In genomic region chr11:120519738-120520137, GRCm38 (mm10) we compare ENCODE assay signal across 8 mouse cellular contexts. TPM values are rescaled to one million over a fixed set of nuclear protein-coding genes. Genes with fewer than 3 reads are reported as not detected.
DNase-seq lines count a peak whose midpoint lies in the region; ATAC-seq and TF ChIP-seq lines count a peak whose summit lies in the region.

No protein-coding gene starts in this region.

- H3K27me3 ChIP-seq in hindbrain, embryonic 10.5 days (ENCODE audit: insufficient read depth, poor library complexity, severe bottlenecking) = peaks cover 5% of the 10 kb centered on the region; the same call in 1 of the 2 replicates
- 0 out of 2 replicates have a peak, but pooled peaks cover 4% of the 10 kb centered on the region for H3K27me3 ChIP-seq in hindbrain, embryonic 12.5 days
- H3K27me3 ChIP-seq in heart, embryonic 16.5 days (ENCODE audit: control insufficient read depth, insufficient read depth, low read length) = no peaks in the 10 kb centered on the region; the same call in 1 of the 2 replicates
- no peaks in the 10 kb centered on the region for H3K27me3 ChIP-seq in liver, embryonic 13.5 days
- H3K27me3 ChIP-seq in stomach, embryonic 15.5 days (replicated peaks) = no peaks in the 10 kb centered on the region

- H3K9me3 ChIP-seq in hindbrain, embryonic 10.5 days = no peaks in the 10 kb centered on the region
- H3K9me3 ChIP-seq in hindbrain, embryonic 12.5 days (replicated peaks) = no peaks in the 10 kb centered on the region
- no peaks in the 10 kb centered on the region for H3K9me3 ChIP-seq in heart, embryonic 16.5 days (replicated peaks; ENCODE audit: control insufficient read depth, low read length)
- no peaks in the 10 kb centered on the region for H3K9me3 ChIP-seq in liver, embryonic 13.5 days (replicated peaks)
- no peaks in the 10 kb centered on the region for H3K9me3 ChIP-seq in stomach, embryonic 15.5 days

- no peak for TF ChIP-seq CTCF in left cerebral cortex, adult 2 months (IDR thresholded peaks at IDR 0.05)

- H3K4me3 ChIP-seq in hindbrain, embryonic 10.5 days = no peak overlapping the region
- no peak overlapping the region for H3K4me3 ChIP-seq in hindbrain, embryonic 12.5 days
- H3K4me3 ChIP-seq in brown adipose tissue, adult 24 weeks (ENCODE audit: insufficient read depth, low read depth, low read length) = no peak overlapping the region
- H3K4me3 ChIP-seq in heart, embryonic 16.5 days (ENCODE audit: low read length) = no peak overlapping the region
- no peak overlapping the region for H3K4me3 ChIP-seq in liver, embryonic 13.5 days (replicated peaks)
- no peak overlapping the region for H3K4me3 ChIP-seq in stomach, embryonic 15.5 days (replicated peaks)
- H3K4me3 ChIP-seq in left cerebral cortex, adult 2 months = no peak overlapping the region

- intact Hi-C loops in left cerebral cortex, adult 2 months (cut with DNase I) = loop anchor here (2.0 to 5.0 kb wide), 3 partner anchors 29 to 258 kb away; partner anchors contain the start of genes Mcrip1 and P4hb

- 63% methylated on average over 9 of the region's 9 CpGs for WGBS in hindbrain, embryonic 10.5 days
- 58% methylated on average over 9 of the region's 9 CpGs for WGBS in hindbrain, embryonic 12.5 days
- WGBS in heart, embryonic 16.5 days = 27% methylated on average over 9 of the region's 9 CpGs
- WGBS in liver, embryonic 13.5 days (ENCODE audit: insufficient replicate concordance) = 34% methylated on average over 9 of the region's 9 CpGs
- 49% methylated on average over 9 of the region's 9 CpGs for WGBS in stomach, embryonic 15.5 days

- no peaks in the 10 kb centered on the region for H3K36me3 ChIP-seq in hindbrain, embryonic 10.5 days
- no peaks in the 10 kb centered on the region for H3K36me3 ChIP-seq in hindbrain, embryonic 12.5 days
- no peaks in the 10 kb centered on the region for H3K36me3 ChIP-seq in heart, embryonic 16.5 days (ENCODE audit: control insufficient read depth, insufficient read depth)
- no peaks in the 10 kb centered on the region for H3K36me3 ChIP-seq in liver, embryonic 13.5 days
- H3K36me3 ChIP-seq in stomach, embryonic 15.5 days = no peaks in the 10 kb centered on the region

- no peak overlapping the region for H3K4me2 ChIP-seq in hindbrain, embryonic 12.5 days (replicated peaks)
- H3K4me2 ChIP-seq in heart, embryonic 16.5 days (ENCODE audit: low read depth, low read length) = peak overlapping the region; percentile 20
- no peak overlapping the region for H3K4me2 ChIP-seq in liver, embryonic 13.5 days
- H3K4me2 ChIP-seq in stomach, embryonic 15.5 days = peak overlapping the region; percentile 11; the same call in 1 of the 2 replicates

- H3K9ac ChIP-seq in hindbrain, embryonic 12.5 days = no peak overlapping the region
- H3K9ac ChIP-seq in heart, embryonic 16.5 days (ENCODE audit: low read length) = peak overlapping the region; percentile 55
- no peak overlapping the region for H3K9ac ChIP-seq in liver, embryonic 13.5 days
- H3K9ac ChIP-seq in stomach, embryonic 15.5 days = no peak overlapping the region

- peak overlapping the region; percentile 59; the same call in 1 of the 2 replicates for H3K27ac ChIP-seq in hindbrain, embryonic 10.5 days
- H3K27ac ChIP-seq in hindbrain, embryonic 12.5 days = no peak overlapping the region
- peak overlapping the region; percentile 35; the same call in 1 of the 2 replicates for H3K27ac ChIP-seq in brown adipose tissue, adult 24 weeks (replicated peaks; ENCODE audit: low read depth, low read length)
- H3K27ac ChIP-seq in heart, embryonic 16.5 days (ENCODE audit: low read length) = peak overlapping the region; percentile 63
- peak overlapping the region; percentile 86 for H3K27ac ChIP-seq in liver, embryonic 13.5 days
- no peak overlapping the region for H3K27ac ChIP-seq in stomach, embryonic 15.5 days
- no peak overlapping the region for H3K27ac ChIP-seq in left cerebral cortex, adult 2 months

- no peak for DNase-seq in hindbrain, embryonic 10.5 days (ENCODE audit: low spot score)
- DNase-seq in liver, embryonic 13.5 days = no peak
- no peak for DNase-seq in left cerebral cortex, adult 18-20 months (ENCODE audit: low spot score in 2 of 2)
- DNase-seq in left cerebral cortex, adult 2 months (ENCODE audit: extremely low spot score in 1 of 2, low spot score in 2 of 2) = no peak

- peaks cover 21% of the 10 kb centered on the region for H3K4me1 ChIP-seq in hindbrain, embryonic 10.5 days (replicated peaks)
- peaks cover 3% of the 10 kb centered on the region; the same call in 1 of the 2 replicates for H3K4me1 ChIP-seq in hindbrain, embryonic 12.5 days
- H3K4me1 ChIP-seq in brown adipose tissue, adult 24 weeks (ENCODE audit: control insufficient read depth, insufficient read depth, insufficient read length, low read length) = peaks cover 3% of the 10 kb centered on the region; the same call in 1 of the 2 replicates
- peaks cover 12% of the 10 kb centered on the region for H3K4me1 ChIP-seq in heart, embryonic 16.5 days (ENCODE audit: control insufficient read depth, insufficient read depth, low read length)
- H3K4me1 ChIP-seq in liver, embryonic 13.5 days (replicated peaks) = peaks cover 56% of the 10 kb centered on the region
- 0 out of 2 replicates have a peak, but pooled peaks cover 13% of the 10 kb centered on the region for H3K4me1 ChIP-seq in stomach, embryonic 15.5 days

- no peak for ATAC-seq in hindbrain, embryonic 12.5 days (ENCODE audit: low FRiP score)
- peak; percentile 71 for ATAC-seq in heart, embryonic 16.5 days (replicated peaks; ENCODE audit: extremely low read depth, insufficient read depth, low FRiP score)
- ATAC-seq in liver, embryonic 13.5 days (ENCODE audit: low read depth) = no peak
- ATAC-seq in stomach, embryonic 15.5 days (ENCODE audit: insufficient read depth, low FRiP score, low read depth) = no peak

RNA-seq across cellular contexts. Expression of gene Gcgr, which starts 10.8 kb away (rescaled TPM):
- 0.14 and 0.17 TPM in 2 replicates for polyA plus RNA-seq in hindbrain, embryonic 10.5 days (2016; fragmentation: Nextera tagmentation; extraction: Ambion mirVana)
- polyA plus RNA-seq in hindbrain, embryonic 12.5 days (2016; fragmentation: Nextera tagmentation; extraction: Ambion mirVana) = 0.47 and 0.54 TPM in 2 replicates
- not detected in 2 replicates for polyA plus RNA-seq in brown adipose tissue, adult 24 weeks (2012; ENCODE audit: insufficient read depth, insufficient read length, missing spikeins)
- polyA plus RNA-seq in heart, embryonic 16.5 days (2015; fragmentation: Nextera tagmentation; extraction: Ambion mirVana) = 1.4 and 2.7 TPM in 2 replicates
- 10.0 and 10.7 TPM in 2 replicates for polyA plus RNA-seq in liver, embryonic 13.5 days (2015; fragmentation: Nextera tagmentation; extraction: Ambion mirVana)
- 1.7 and 2.4 TPM in 2 replicates for polyA plus RNA-seq in stomach, embryonic 15.5 days (2015; fragmentation: Nextera tagmentation; extraction: Ambion mirVana)
- under 1 TPM in 1 of 2 experiments, not detected in 1; 0.52 TPM for total RNA-seq in left cerebral cortex, adult 18-20 months (2021)
- total RNA-seq in left cerebral cortex, adult 2 months (2021) = not detected

RNA-seq across cellular contexts. Expression of gene Slc25a10, which starts 28.1 kb away (rescaled TPM):
- polyA plus RNA-seq in hindbrain, embryonic 10.5 days (2016; fragmentation: Nextera tagmentation; extraction: Ambion mirVana) = 50.6 and 53.3 TPM in 2 replicates
- polyA plus RNA-seq in hindbrain, embryonic 12.5 days (2016; fragmentation: Nextera tagmentation; extraction: Ambion mirVana) = 37.7 and 38.0 TPM in 2 replicates
- 32.9 and 33.9 TPM in 2 replicates for polyA plus RNA-seq in brown adipose tissue, adult 24 weeks (2012; ENCODE audit: insufficient read depth, insufficient read length, missing spikeins)
- polyA plus RNA-seq in heart, embryonic 16.5 days (2015; fragmentation: Nextera tagmentation; extraction: Ambion mirVana) = 39.6 and 43.9 TPM in 2 replicates
- 42.2 and 44.1 TPM in 2 replicates for polyA plus RNA-seq in liver, embryonic 13.5 days (2015; fragmentation: Nextera tagmentation; extraction: Ambion mirVana)
- 70.7 and 71.4 TPM in 2 replicates for polyA plus RNA-seq in stomach, embryonic 15.5 days (2015; fragmentation: Nextera tagmentation; extraction: Ambion mirVana)
- 10 to 100 TPM; 19.6 to 22.6 TPM for total RNA-seq in left cerebral cortex, adult 18-20 months (2021)
- total RNA-seq in left cerebral cortex, adult 2 months (2021) = 10 to 100 TPM; 17.7 to 21.3 TPM

RNA-seq across cellular contexts. Expression of gene Mcrip1, which starts 29.8 kb away (rescaled TPM):
- polyA plus RNA-seq in hindbrain, embryonic 10.5 days (2016; fragmentation: Nextera tagmentation; extraction: Ambion mirVana) = 219 and 261 TPM in 2 replicates
- polyA plus RNA-seq in hindbrain, embryonic 12.5 days (2016; fragmentation: Nextera tagmentation; extraction: Ambion mirVana) = 210 and 219 TPM in 2 replicates
- polyA plus RNA-seq in brown adipose tissue, adult 24 weeks (2012; ENCODE audit: insufficient read depth, insufficient read length, missing spikeins) = 24.6 and 28.0 TPM in 2 replicates
- 134 and 139 TPM in 2 replicates for polyA plus RNA-seq in heart, embryonic 16.5 days (2015; fragmentation: Nextera tagmentation; extraction: Ambion mirVana)
- 45.7 and 46.9 TPM in 2 replicates for polyA plus RNA-seq in liver, embryonic 13.5 days (2015; fragmentation: Nextera tagmentation; extraction: Ambion mirVana)
- polyA plus RNA-seq in stomach, embryonic 15.5 days (2015; fragmentation: Nextera tagmentation; extraction: Ambion mirVana) = 167 TPM in 2 replicates
- 10 to 100 TPM; 74.9 to 77.0 TPM for total RNA-seq in left cerebral cortex, adult 18-20 months (2021)
- 10 to 100 TPM; 68.3 to 83.2 TPM for total RNA-seq in left cerebral cortex, adult 2 months (2021)

RNA-seq across cellular contexts. Expression of gene Ppp1r27, which starts 31.2 kb away (rescaled TPM):
- polyA plus RNA-seq in hindbrain, embryonic 10.5 days (2016; fragmentation: Nextera tagmentation; extraction: Ambion mirVana) = 0.27 TPM in 1 of 2 replicates, not detected in the other
- not detected in 2 replicates for polyA plus RNA-seq in hindbrain, embryonic 12.5 days (2016; fragmentation: Nextera tagmentation; extraction: Ambion mirVana)
- polyA plus RNA-seq in brown adipose tissue, adult 24 weeks (2012; ENCODE audit: insufficient read depth, insufficient read length, missing spikeins) = 4.1 and 5.5 TPM in 2 replicates
- polyA plus RNA-seq in heart, embryonic 16.5 days (2015; fragmentation: Nextera tagmentation; extraction: Ambion mirVana) = 3.3 and 8.5 TPM in 2 replicates
- polyA plus RNA-seq in liver, embryonic 13.5 days (2015; fragmentation: Nextera tagmentation; extraction: Ambion mirVana) = 0.22 TPM in 1 of 2 replicates, not detected in the other
- 0.59 TPM in 1 of 2 replicates, not detected in the other for polyA plus RNA-seq in stomach, embryonic 15.5 days (2015; fragmentation: Nextera tagmentation; extraction: Ambion mirVana)
- total RNA-seq in left cerebral cortex, adult 18-20 months (2021) = not detected
- total RNA-seq in left cerebral cortex, adult 2 months (2021) = not detected

RNA-seq across cellular contexts. Expression of gene Mrpl12, which starts 35.3 kb away (rescaled TPM):
- 171 and 186 TPM in 2 replicates for polyA plus RNA-seq in hindbrain, embryonic 10.5 days (2016; fragmentation: Nextera tagmentation; extraction: Ambion mirVana)
- polyA plus RNA-seq in hindbrain, embryonic 12.5 days (2016; fragmentation: Nextera tagmentation; extraction: Ambion mirVana) = 104 and 108 TPM in 2 replicates
- 278 and 304 TPM in 2 replicates for polyA plus RNA-seq in brown adipose tissue, adult 24 weeks (2012; ENCODE audit: insufficient read depth, insufficient read length, missing spikeins)
- 247 and 252 TPM in 2 replicates for polyA plus RNA-seq in heart, embryonic 16.5 days (2015; fragmentation: Nextera tagmentation; extraction: Ambion mirVana)
- polyA plus RNA-seq in liver, embryonic 13.5 days (2015; fragmentation: Nextera tagmentation; extraction: Ambion mirVana) = 142 and 150 TPM in 2 replicates
- polyA plus RNA-seq in stomach, embryonic 15.5 days (2015; fragmentation: Nextera tagmentation; extraction: Ambion mirVana) = 157 and 168 TPM in 2 replicates
- 10 to 100 TPM; 64.4 to 74.4 TPM for total RNA-seq in left cerebral cortex, adult 18-20 months (2021)
- total RNA-seq in left cerebral cortex, adult 2 months (2021) = 10 to 100 TPM; 66.1 to 68.3 TPM

Comparison
In these comparisons a context has a peak if more than half of its experiments do, and no peak if none do; other contexts are left out.
1. H3K27ac ChIP-seq: peak in hindbrain, embryonic 10.5 days (single experiment), brown adipose tissue, adult 24 weeks (single experiment), heart, embryonic 16.5 days (single experiment) and liver, embryonic 13.5 days (single experiment); none in hindbrain, embryonic 12.5 days (single experiment), stomach, embryonic 15.5 days (single experiment) and left cerebral cortex, adult 2 months (single experiment).
2. H3K4me2 ChIP-seq: peak in heart, embryonic 16.5 days (single experiment) and stomach, embryonic 15.5 days (single experiment); none in hindbrain, embryonic 12.5 days (single experiment) and liver, embryonic 13.5 days (single experiment).